Mouse (Mus musculus): Measurements from ENCODE around the gene Ablim2. TPM values are rescaled to one million over a fixed set of nuclear protein-coding genes. Genes with fewer than 3 reads are reported as not detected.
A peak's percentile ranks its signal among the peaks of the same experiment; 100 is the strongest.

Gene Ablim2
- polyA plus RNA-seq, 1 experiment from 2014 or later = 2.0 TPM

DNA sequence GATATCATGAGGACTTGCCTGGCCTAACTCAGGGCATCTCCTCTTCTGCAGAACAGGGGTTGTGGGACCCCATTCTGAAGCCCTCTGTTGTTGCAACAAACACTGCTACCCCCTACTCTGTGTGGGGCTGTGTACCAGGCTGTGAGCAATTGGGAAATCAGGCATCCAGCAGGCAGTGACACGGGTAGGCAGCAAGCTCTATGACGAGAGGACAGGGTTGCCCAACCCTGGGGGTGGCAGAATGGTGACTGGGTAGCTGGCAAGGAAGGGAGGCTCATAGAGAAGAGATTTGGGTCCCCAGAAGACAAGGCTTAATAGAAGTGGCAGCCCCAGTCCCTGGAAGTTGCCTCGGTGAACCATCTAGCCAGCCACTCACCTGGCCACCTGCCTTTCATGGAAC, 31.8 kb upstream of the Ablim2 start:
- WGBS = 80% methylated on average over 3 of the region's 3 CpGs
- Histone ChIP-seq H3K27ac (ENCODE audit: low read depth, low read length) (no peak overlapping the region), H3K9ac (ENCODE audit: low read depth, low read length) (no peak overlapping the region), H3K4me2 (replicated peaks; ENCODE audit: low read depth) (no peak overlapping the region), H3K9me3 (ENCODE audit: control insufficient read depth) (no peaks in the 10 kb centered on the region), H3K4me1 (replicated peaks; ENCODE audit: control insufficient read depth, insufficient read depth, low read length) (no peaks in the 10 kb centered on the region), H3K36me3 (ENCODE audit: control insufficient read depth, insufficient read depth) (peaks cover 32% of the 10 kb centered on the region), H3K27me3 (replicated peaks; ENCODE audit: control insufficient read depth, insufficient read depth, low read length) (no peaks in the 10 kb centered on the region), H3K4me3 (ENCODE audit: low read depth, low read length) (no peak overlapping the region)
- no peak for TF ChIP-seq CTCF (IDR thresholded peaks at IDR 0.05; ENCODE audit: low read depth)
- ATAC-seq = no peak

DNA sequence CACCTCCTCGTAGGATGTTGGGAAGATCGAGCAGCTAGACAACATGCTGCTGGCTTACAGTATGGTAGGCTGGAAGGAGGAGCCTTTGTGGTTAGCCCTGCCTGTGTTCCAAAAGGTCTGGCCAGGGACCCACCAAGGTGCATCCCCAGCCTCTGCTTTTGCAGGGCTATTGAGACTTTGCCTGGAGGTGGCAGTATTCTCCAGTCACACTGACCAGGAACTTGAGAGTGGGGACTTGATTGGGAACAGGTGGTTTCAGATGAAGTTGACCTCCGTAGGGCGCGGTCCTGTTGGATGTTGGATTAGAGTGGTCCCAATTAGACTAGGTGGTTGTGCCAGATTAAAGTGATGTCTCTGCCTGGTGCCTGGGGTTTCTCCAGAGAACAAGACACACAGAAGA, 30.2 kb upstream of the Ablim2 start:
- Histone ChIP-seq H3K4me3 (ENCODE audit: low read depth, low read length) (no peak overlapping the region), H3K4me1 (replicated peaks; ENCODE audit: control insufficient read depth, insufficient read depth, low read length) (0 out of 2 replicates have a peak, but pooled peaks cover 3% of the 10 kb centered on the region), H3K9ac (ENCODE audit: low read depth, low read length) (no peak overlapping the region), H3K27me3 (replicated peaks; ENCODE audit: control insufficient read depth, insufficient read depth, low read length) (no peaks in the 10 kb centered on the region), H3K4me2 (replicated peaks; ENCODE audit: low read depth) (peak overlapping the region; percentile 40; the same call in 1 of the 2 replicates), H3K27ac (ENCODE audit: low read depth, low read length) (no peak overlapping the region), H3K36me3 (ENCODE audit: control insufficient read depth, insufficient read depth) (peaks cover 17% of the 10 kb centered on the region), H3K9me3 (ENCODE audit: control insufficient read depth) (no peaks in the 10 kb centered on the region)
- TF ChIP-seq CTCF (IDR thresholded peaks at IDR 0.05; ENCODE audit: low read depth) = peak; percentile 45; the same call in 1 of the 2 replicates
- WGBS = 92% methylated on average over 5 of the region's 5 CpGs
- no peak for ATAC-seq

DNA sequence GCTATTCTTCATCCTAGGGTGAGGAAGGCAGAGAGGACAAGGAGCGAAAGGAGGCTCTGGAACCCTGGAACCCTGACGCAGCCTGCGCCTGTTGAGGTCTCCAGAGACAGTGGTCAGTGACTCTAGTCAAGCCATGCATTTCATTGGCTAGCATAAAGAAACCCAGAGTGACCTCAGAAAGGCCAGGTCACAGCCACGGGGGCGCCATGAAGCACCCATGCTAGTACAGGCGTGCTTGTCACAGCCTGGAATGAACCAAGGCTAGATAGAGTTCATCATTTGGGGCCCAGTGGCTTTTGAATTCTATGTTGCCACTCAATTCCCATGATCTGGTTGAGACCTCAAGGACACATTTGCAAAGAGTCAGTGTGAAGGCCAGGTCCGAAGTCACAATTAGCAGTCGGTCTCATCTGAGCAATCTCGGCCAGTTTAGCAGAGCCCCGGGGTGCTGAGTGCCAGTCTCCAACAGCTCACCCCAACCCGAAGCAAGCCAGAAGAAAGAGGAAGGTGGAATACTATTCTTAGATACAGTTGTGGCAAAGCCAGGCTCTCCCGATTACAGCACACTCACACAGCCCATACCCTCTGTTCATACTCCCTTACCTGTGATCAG, 29.2 kb upstream of the Ablim2 start:
- Histone ChIP-seq H3K9me3 (ENCODE audit: control insufficient read depth) (no peaks in the 10 kb centered on the region), H3K27me3 (replicated peaks; ENCODE audit: control insufficient read depth, insufficient read depth, low read length) (no peaks in the 10 kb centered on the region), H3K9ac (ENCODE audit: low read depth, low read length) (peak overlapping the region; percentile 34; the same call in 1 of the 2 replicates), H3K4me2 (replicated peaks; ENCODE audit: low read depth) (peak overlapping the region; percentile 40), H3K4me1 (replicated peaks; ENCODE audit: control insufficient read depth, insufficient read depth, low read length) (0 out of 2 replicates have a peak, but pooled peaks cover 3% of the 10 kb centered on the region), H3K27ac (ENCODE audit: low read depth, low read length) (peak overlapping the region; percentile 75), H3K4me3 (ENCODE audit: low read depth, low read length) (peak overlapping the region; percentile 16), H3K36me3 (ENCODE audit: control insufficient read depth, insufficient read depth) (0 out of 2 replicates have a peak, but pooled peaks cover 7% of the 10 kb centered on the region)
- TF ChIP-seq CTCF (IDR thresholded peaks at IDR 0.05; ENCODE audit: low read depth) = no peak
- ATAC-seq = no peak
- WGBS = 71% methylated on average over 12 of the region's 12 CpGs

DNA sequence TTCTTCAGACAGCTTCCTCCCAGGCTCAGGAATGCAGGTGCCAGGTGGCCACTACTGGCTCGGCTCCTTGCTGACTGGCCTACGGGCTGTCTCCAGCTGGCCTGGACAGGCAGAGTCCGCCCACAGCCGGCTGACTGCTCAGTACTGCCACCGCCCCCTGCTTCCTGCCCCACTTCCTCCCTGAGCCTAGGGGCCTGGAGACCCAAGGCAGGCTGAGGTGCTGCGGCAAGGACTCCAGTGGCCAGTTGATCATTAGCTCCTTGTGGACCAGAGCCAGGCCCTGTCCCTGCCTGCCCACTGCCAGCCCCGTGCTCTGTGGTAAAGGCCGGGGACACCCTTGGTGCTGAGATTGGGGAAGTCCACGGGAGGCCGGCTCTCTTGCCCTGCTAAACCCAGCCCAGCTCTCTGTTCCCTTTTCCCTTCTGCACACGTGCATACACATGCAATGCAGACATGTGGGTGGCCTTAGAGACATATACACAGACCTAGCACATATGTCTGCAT, 28.7 kb upstream of the Ablim2 start:
- Histone ChIP-seq H3K27ac (ENCODE audit: low read depth, low read length) (peak overlapping the region; percentile 75), H3K9me3 (ENCODE audit: control insufficient read depth) (no peaks in the 10 kb centered on the region), H3K27me3 (replicated peaks; ENCODE audit: control insufficient read depth, insufficient read depth, low read length) (no peaks in the 10 kb centered on the region), H3K4me3 (ENCODE audit: low read depth, low read length) (peak overlapping the region; percentile 16), H3K36me3 (ENCODE audit: control insufficient read depth, insufficient read depth) (0 out of 2 replicates have a peak, but pooled peaks cover 5% of the 10 kb centered on the region), H3K4me2 (replicated peaks; ENCODE audit: low read depth) (peak overlapping the region; percentile 40), H3K9ac (ENCODE audit: low read depth, low read length) (peak overlapping the region; percentile 40), H3K4me1 (replicated peaks; ENCODE audit: control insufficient read depth, insufficient read depth, low read length) (0 out of 2 replicates have a peak, but pooled peaks cover 3% of the 10 kb centered on the region)
- ATAC-seq = peak; percentile 57
- TF ChIP-seq CTCF (IDR thresholded peaks at IDR 0.05; ENCODE audit: low read depth) = no peak
- WGBS = 25% methylated on average over 11 of the region's 11 CpGs

DNA sequence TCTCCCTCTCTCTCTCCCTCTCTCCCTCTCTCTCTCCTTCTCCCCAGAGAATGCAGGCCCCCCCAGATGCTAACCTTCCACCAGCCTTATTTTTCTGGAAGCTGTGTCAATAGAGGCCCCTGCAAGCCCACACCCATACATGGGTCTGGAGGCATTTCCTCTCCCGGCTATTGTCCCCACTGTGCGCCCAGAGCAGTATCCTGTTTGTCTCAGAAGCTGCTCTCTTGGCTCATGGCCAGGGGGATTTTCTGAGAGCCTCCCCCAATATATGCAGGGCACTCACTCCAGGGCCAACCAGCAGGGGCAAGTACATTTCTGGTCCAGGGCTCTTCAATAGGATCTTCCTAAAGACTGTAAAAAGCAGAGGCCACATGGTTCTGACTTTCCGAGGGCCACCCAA, 27.8 kb upstream of the Ablim2 start:
- no peak overlapping the region for H3K9ac ChIP-seq (ENCODE audit: low read depth, low read length)

DNA sequence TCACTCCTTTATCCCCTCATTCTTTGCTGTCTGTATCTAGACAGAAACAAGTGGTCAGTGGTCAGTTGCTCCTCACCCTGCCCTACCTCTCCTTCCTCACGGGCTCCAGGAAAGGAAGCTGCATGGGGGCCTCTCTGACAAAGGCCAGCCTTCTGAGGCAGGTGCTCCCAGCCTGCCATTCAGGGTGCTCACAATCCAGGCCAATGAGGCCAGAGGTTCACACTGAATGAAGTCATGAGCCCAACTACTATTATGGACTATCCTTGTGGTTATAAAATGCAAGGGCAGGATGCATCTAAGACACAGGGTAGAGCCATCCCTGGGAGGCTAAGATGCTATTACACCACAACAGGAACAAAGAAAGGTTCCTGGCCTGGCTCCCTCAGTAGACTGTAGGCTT, 27.1 kb upstream of the Ablim2 start:
- Histone ChIP-seq H3K27me3 (replicated peaks; ENCODE audit: control insufficient read depth, insufficient read depth, low read length) (no peaks in the 10 kb centered on the region), H3K9ac (ENCODE audit: low read depth, low read length) (no peak overlapping the region), H3K4me2 (replicated peaks; ENCODE audit: low read depth) (no peak overlapping the region), H3K4me3 (ENCODE audit: low read depth, low read length) (no peak overlapping the region), H3K27ac (ENCODE audit: low read depth, low read length) (no peak overlapping the region), H3K4me1 (replicated peaks; ENCODE audit: control insufficient read depth, insufficient read depth, low read length) (0 out of 2 replicates have a peak, but pooled peaks cover 3% of the 10 kb centered on the region), H3K36me3 (ENCODE audit: control insufficient read depth, insufficient read depth) (peaks cover 5% of the 10 kb centered on the region; the same call in 1 of the 2 replicates), H3K9me3 (ENCODE audit: control insufficient read depth) (no peaks in the 10 kb centered on the region)
- no peak for ATAC-seq
- no peak for TF ChIP-seq CTCF (IDR thresholded peaks at IDR 0.05; ENCODE audit: low read depth)
- 42% methylated on average over 1 of the region's 1 CpGs for WGBS

More for the DNA sequence above, 27.8 kb upstream of the Ablim2 start:
- TF ChIP-seq CTCF (IDR thresholded peaks at IDR 0.05; ENCODE audit: low read depth) = no peak
- no peak overlapping the region for H3K4me3 ChIP-seq (ENCODE audit: low read depth, low read length)
- no peaks in the 10 kb centered on the region for H3K9me3 ChIP-seq (ENCODE audit: control insufficient read depth)
- H3K27ac ChIP-seq (ENCODE audit: low read depth, low read length) = peak overlapping the region; percentile 75; the same call in 1 of the 2 replicates
- ATAC-seq = no peak
- H3K27me3 ChIP-seq (replicated peaks; ENCODE audit: control insufficient read depth, insufficient read depth, low read length) = no peaks in the 10 kb centered on the region
- no peak overlapping the region for H3K4me2 ChIP-seq (replicated peaks; ENCODE audit: low read depth)
- H3K4me1 ChIP-seq (replicated peaks; ENCODE audit: control insufficient read depth, insufficient read depth, low read length) = 0 out of 2 replicates have a peak, but pooled peaks cover 3% of the 10 kb centered on the region
- peaks cover 5% of the 10 kb centered on the region; the same call in 1 of the 2 replicates for H3K36me3 ChIP-seq (ENCODE audit: control insufficient read depth, insufficient read depth)
- WGBS = 68% methylated on average over 3 of the region's 3 CpGs

Measured in intestine, postnatal 0 days (tissue).